Comparison of ENCODE assay signal across 17 mouse cellular contexts in the genomic region with DNA sequence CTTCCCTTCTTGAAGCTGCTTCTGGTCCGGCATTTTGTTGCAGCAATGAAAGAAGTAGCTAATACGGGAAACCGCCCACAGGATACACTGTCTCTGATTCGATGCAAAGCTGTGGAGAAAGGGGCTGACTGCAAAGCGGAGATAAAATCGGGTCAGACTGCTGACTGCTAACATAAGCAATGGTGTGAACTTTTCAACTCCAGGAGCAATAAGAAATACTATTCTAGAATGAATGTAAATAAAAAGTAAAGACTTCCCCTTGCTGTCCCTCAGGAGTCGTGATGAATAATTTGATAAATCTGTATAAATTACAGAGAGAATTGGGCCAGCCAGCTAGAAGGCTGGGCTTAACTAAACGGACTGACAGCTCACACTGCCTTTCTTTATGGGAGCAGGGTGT.
DNase-seq lines count a peak whose midpoint lies in the region; ATAC-seq and TF ChIP-seq lines count a peak whose summit lies in the region.
"Had no signal": no experiment of that assay in that cellular context is flagged by ENCODE, and none has a peak within 500 bp of the region (broad histone marks: within the 10 kb centered on the region; RNA-seq: fewer than 3 reads in every experiment).

No protein-coding gene starts in this region.

- WGBS in kidney, embryonic 15.5 days: 40% methylated on average over 8 of the region's 8 CpGs
- 22% methylated on average over 8 of the region's 8 CpGs for WGBS in lung, embryonic 14.5 days
- 38% methylated on average over 8 of the region's 8 CpGs for WGBS in lung, adult 2 months
- WGBS in stomach, postnatal 0 days: 22% methylated on average over 8 of the region's 8 CpGs

- DNase-seq in kidney, postnatal 4 days: no peak
- DNase-seq in lung, embryonic 14.5 days: peak; percentile 59
- no peak for DNase-seq in lung, postnatal 14 days
- peak; percentile 30 for DNase-seq in lung, postnatal 10 days
- no peak for DNase-seq in lung, adult 2 months
- no peak for DNase-seq in stomach, postnatal 0 days (ENCODE audit: low spot score)
- DNase-seq: adrenal gland, adult 2 months; adrenal gland, postnatal 25 days; cerebellum, adult 18-20 months; cerebellum, adult 9-11 months; cerebellum, postnatal 36 days; gastrocnemius, postnatal 36 days; heart, postnatal 36 days had no signal

- H3K4me1 ChIP-seq in kidney, embryonic 15.5 days: peaks cover 14% of the 10 kb centered on the region; the same call in 1 of the 2 replicates
- H3K4me1 ChIP-seq in lung, embryonic 14.5 days (ENCODE audit: insufficient read depth): peaks cover 7% of the 10 kb centered on the region; the same call in 1 of the 2 replicates
- peaks cover 3% of the 10 kb centered on the region; the same call in 1 of the 2 replicates for H3K4me1 ChIP-seq in lung, adult 2 months (ENCODE audit: control insufficient read depth, insufficient read depth, low read length)
- no peaks in the 10 kb centered on the region; the same call in 1 of the 2 replicates for H3K4me1 ChIP-seq in stomach, postnatal 0 days (replicated peaks; ENCODE audit: control insufficient read depth, insufficient read depth)
- H3K4me1 ChIP-seq: forebrain, embryonic 15.5 days had no signal

- no peaks in the 10 kb centered on the region for H3K36me3 ChIP-seq in kidney, embryonic 15.5 days
- H3K36me3 ChIP-seq in lung, embryonic 14.5 days (ENCODE audit: insufficient read depth): no peaks in the 10 kb centered on the region
- H3K36me3 ChIP-seq in stomach, postnatal 0 days (ENCODE audit: control insufficient read depth, insufficient read depth, low read length): no peaks in the 10 kb centered on the region
- H3K36me3 ChIP-seq: forebrain, embryonic 15.5 days; heart, embryonic 13.5 days had no signal

- no peak overlapping the region for H3K9ac ChIP-seq in kidney, embryonic 15.5 days
- H3K9ac ChIP-seq in lung, embryonic 14.5 days: no peak overlapping the region
- no peak overlapping the region for H3K9ac ChIP-seq in stomach, postnatal 0 days (ENCODE audit: low read length)
- H3K9ac ChIP-seq: forebrain, embryonic 15.5 days; heart, embryonic 13.5 days had no signal

- TF ChIP-seq POLR2A in lung, adult 2 months (IDR thresholded peaks at IDR 0.05; ENCODE audit: borderline replicate concordance, extremely low read depth, low read depth, low read length): no peak

- H3K27me3 ChIP-seq in kidney, embryonic 15.5 days: no peaks in the 10 kb centered on the region
- no peaks in the 10 kb centered on the region for H3K27me3 ChIP-seq in lung, embryonic 14.5 days (ENCODE audit: insufficient read depth, low read length)
- no peaks in the 10 kb centered on the region for H3K27me3 ChIP-seq in stomach, postnatal 0 days (ENCODE audit: control insufficient read depth, insufficient read depth, low read length)
- H3K27me3 ChIP-seq: CH12.LX; forebrain, embryonic 15.5 days; heart, embryonic 13.5 days had no signal

- no peak; the same call in 1 of the 2 replicates for ATAC-seq in kidney, embryonic 15.5 days (replicated peaks; ENCODE audit: low FRiP score)
- ATAC-seq in lung, embryonic 14.5 days (ENCODE audit: insufficient read depth): no peak
- ATAC-seq in stomach, postnatal 0 days (ENCODE audit: low FRiP score, low TSS enrichment): 0 out of 2 replicates have a peak, but pooled peaks have one; percentile 32
- ATAC-seq: forebrain, embryonic 15.5 days had no signal

- no peaks in the 10 kb centered on the region for H3K9me3 ChIP-seq in kidney, embryonic 15.5 days (replicated peaks)
- H3K9me3 ChIP-seq in lung, embryonic 14.5 days (ENCODE audit: low read depth, low read length): no peaks in the 10 kb centered on the region
- H3K9me3 ChIP-seq in stomach, postnatal 0 days (ENCODE audit: control insufficient read depth, low read length): no peaks in the 10 kb centered on the region
- H3K9me3 ChIP-seq: forebrain, embryonic 15.5 days; heart, embryonic 13.5 days had no signal

- H3K4me2 ChIP-seq in kidney, embryonic 15.5 days: 0 out of 2 replicates have a peak overlapping the region, but pooled peaks have one; percentile 14
- H3K4me2 ChIP-seq in lung, embryonic 14.5 days: peak overlapping the region; percentile 23; the same call in 1 of the 2 replicates
- H3K4me2 ChIP-seq in stomach, postnatal 0 days (replicated peaks; ENCODE audit: low read depth): no peak overlapping the region; the same call in 1 of the 2 replicates
- H3K4me2 ChIP-seq: forebrain, embryonic 15.5 days; heart, embryonic 13.5 days had no signal

- no peak for TF ChIP-seq EP300 in stomach, postnatal 0 days (optimal IDR thresholded peaks at IDR 0.05)

- no peak for TF ChIP-seq CTCF in lung, embryonic 14.5 days (IDR thresholded peaks at IDR 0.05; ENCODE audit: low read depth)
- TF ChIP-seq CTCF in lung, adult 2 months (IDR thresholded peaks at IDR 0.05; ENCODE audit: insufficient read depth, low read length): no peak
- TF ChIP-seq CTCF in stomach, postnatal 0 days (IDR thresholded peaks at IDR 0.05; ENCODE audit: low read depth): no peak

- no peak overlapping the region for H3K4me3 ChIP-seq in kidney, embryonic 15.5 days (replicated peaks)
- no peak overlapping the region for H3K4me3 ChIP-seq in lung, embryonic 14.5 days (ENCODE audit: low read depth, low read length)
- no peak overlapping the region for H3K4me3 ChIP-seq in lung, adult 2 months (replicated peaks; ENCODE audit: extremely low read depth, low read depth, low read length)
- no peak overlapping the region for H3K4me3 ChIP-seq in stomach, postnatal 0 days (ENCODE audit: low read depth, low read length)
- H3K4me3 ChIP-seq: forebrain, embryonic 15.5 days; heart, embryonic 13.5 days had no signal

- H3K27ac ChIP-seq in kidney, embryonic 15.5 days: no peak overlapping the region
- H3K27ac ChIP-seq in lung, embryonic 14.5 days (ENCODE audit: low read depth): no peak overlapping the region
- no peak overlapping the region for H3K27ac ChIP-seq in stomach, postnatal 0 days (replicated peaks)
- H3K27ac ChIP-seq: forebrain, embryonic 15.5 days; heart, embryonic 13.5 days had no signal

Comparison
In these comparisons a context has a peak if more than half of its experiments do, and no peak if none do; other contexts are left out.
1. DNase-seq: peak in lung, embryonic 14.5 days (single experiment) and lung, postnatal 10 days (single experiment); none in kidney, postnatal 4 days (0 of 2), lung, postnatal 14 days (single experiment), lung, adult 2 months (single experiment) and stomach, postnatal 0 days (single experiment).